ENCODE assay signal across 13 mouse cellular contexts in the genomic region with DNA sequence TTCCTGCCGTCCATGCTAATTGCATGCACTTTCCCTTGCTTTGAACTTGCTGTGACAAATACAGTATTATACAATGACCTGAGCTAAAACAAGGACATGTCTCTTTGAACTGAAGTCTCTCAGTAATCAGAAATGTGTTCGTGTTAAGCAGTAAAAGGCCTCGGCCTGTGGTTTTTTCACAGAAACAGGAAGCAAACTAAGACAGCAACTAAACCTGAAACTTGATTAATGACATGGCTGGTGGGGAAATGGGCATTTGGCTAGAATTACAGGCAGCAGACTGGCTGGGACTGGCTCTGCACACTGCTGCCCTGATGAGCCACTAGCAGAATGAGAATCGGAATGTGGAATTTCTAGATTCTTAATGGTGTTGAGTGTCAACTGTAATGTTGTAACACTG.
DNase-seq lines count a peak whose midpoint lies in the region; ATAC-seq and TF ChIP-seq lines count a peak whose summit lies in the region.
"Had no signal": no experiment of that assay in that cellular context is flagged by ENCODE, and none has a peak within 500 bp of the region (broad histone marks: within the 10 kb centered on the region; RNA-seq: fewer than 3 reads in every experiment).

No protein-coding gene starts in this region.

- peak; percentile 66 for ATAC-seq in lung, embryonic 16.5 days (ENCODE audit: low read depth)
- ATAC-seq in common myeloid progenitor, adult 5-6 weeks (replicated peaks; ENCODE audit: low read depth, poor library complexity, severe bottlenecking): peak; percentile 97
- peak; percentile 41 for ATAC-seq in inflammation-experienced regulatory T-cells, adult 6 months
- ATAC-seq in megakaryocyte progenitor cell, adult 5-6 weeks (replicated peaks; ENCODE audit: poor library complexity): peak; percentile 76
- no peak for ATAC-seq in midbrain, postnatal 0 days (ENCODE audit: low FRiP score)

- H3K27ac ChIP-seq in lung, embryonic 16.5 days (ENCODE audit: low read length): no peak overlapping the region
- H3K27ac ChIP-seq in midbrain, postnatal 0 days (ENCODE audit: low read depth, low read length): no peak overlapping the region
- H3K27ac ChIP-seq: embryonic facial prominence, embryonic 12.5 days; gastrocnemius, adult 2 months; hindbrain, embryonic 12.5 days; neural tube, embryonic 13.5 days had no signal

- no peak overlapping the region for H3K4me3 ChIP-seq in lung, embryonic 16.5 days (ENCODE audit: low read length)
- H3K4me3 ChIP-seq in midbrain, postnatal 0 days (ENCODE audit: low read depth, low read length): no peak overlapping the region
- H3K4me3 ChIP-seq: embryonic facial prominence, embryonic 12.5 days; gastrocnemius, adult 2 months; hindbrain, embryonic 12.5 days; neural tube, embryonic 13.5 days had no signal

- WGBS in lung, embryonic 16.5 days: 35% methylated on average over 4 of the region's 4 CpGs
- WGBS in midbrain, postnatal 0 days: 77% methylated on average over 4 of the region's 4 CpGs

- no peaks in the 10 kb centered on the region for H3K27me3 ChIP-seq in lung, embryonic 16.5 days (ENCODE audit: control insufficient read depth, insufficient read depth, low read depth, low read length)
- no peaks in the 10 kb centered on the region for H3K27me3 ChIP-seq in midbrain, postnatal 0 days (ENCODE audit: insufficient read depth, low read length)
- H3K27me3 ChIP-seq: embryonic facial prominence, embryonic 12.5 days; hindbrain, embryonic 12.5 days; neural tube, embryonic 13.5 days had no signal

- H3K36me3 ChIP-seq in lung, embryonic 16.5 days (ENCODE audit: control insufficient read depth, insufficient read depth, low read length): no peaks in the 10 kb centered on the region
- no peaks in the 10 kb centered on the region for H3K36me3 ChIP-seq in midbrain, postnatal 0 days (ENCODE audit: insufficient read depth, low read length)
- H3K36me3 ChIP-seq: embryonic facial prominence, embryonic 12.5 days; G1E; hindbrain, embryonic 12.5 days; neural tube, embryonic 13.5 days had no signal

- no peak for DNase-seq in lung, postnatal 25 days (ENCODE audit: low spot score)
- no peak for DNase-seq in thymus, postnatal 25 days
- no peak for DNase-seq in cerebellum, postnatal 25 days
- DNase-seq in midbrain, postnatal 0 days (ENCODE audit: low spot score): no peak
- DNase-seq: gastrocnemius, adult 2 months had no signal

- H3K9me3 ChIP-seq in lung, embryonic 16.5 days (ENCODE audit: control insufficient read depth, low read length): no peaks in the 10 kb centered on the region
- H3K9me3 ChIP-seq in midbrain, postnatal 0 days (ENCODE audit: low read length): no peaks in the 10 kb centered on the region
- H3K9me3 ChIP-seq: embryonic facial prominence, embryonic 12.5 days; hindbrain, embryonic 12.5 days; neural tube, embryonic 13.5 days had no signal

- H3K4me1 ChIP-seq in lung, embryonic 16.5 days (replicated peaks; ENCODE audit: control insufficient read depth, insufficient read depth, low read length): 0 out of 2 replicates have a peak, but pooled peaks cover 2% of the 10 kb centered on the region
- no peaks in the 10 kb centered on the region for H3K4me1 ChIP-seq in midbrain, postnatal 0 days (ENCODE audit: insufficient read depth, low read length)
- H3K4me1 ChIP-seq: embryonic facial prominence, embryonic 12.5 days; hindbrain, embryonic 12.5 days; neural tube, embryonic 13.5 days had no signal

- no peak for TF ChIP-seq CTCF in midbrain, postnatal 0 days (IDR thresholded peaks at IDR 0.05)

- H3K9ac ChIP-seq in lung, embryonic 16.5 days (ENCODE audit: low read length): no peak overlapping the region
- H3K9ac ChIP-seq in midbrain, postnatal 0 days (replicated peaks; ENCODE audit: low read length, poor library complexity, severe bottlenecking): no peak overlapping the region
- H3K9ac ChIP-seq: embryonic facial prominence, embryonic 12.5 days; hindbrain, embryonic 12.5 days; neural tube, embryonic 13.5 days had no signal

- H3K4me2 ChIP-seq in lung, embryonic 16.5 days (ENCODE audit: low read depth, low read length): no peak overlapping the region
- no peak overlapping the region for H3K4me2 ChIP-seq in midbrain, postnatal 0 days (ENCODE audit: low read depth, low read length, poor library complexity, severe bottlenecking)
- H3K4me2 ChIP-seq: embryonic facial prominence, embryonic 12.5 days; hindbrain, embryonic 12.5 days; neural tube, embryonic 13.5 days had no signal
